Mouse (Mus musculus) layer of hippocampus, postnatal 14 days (tissue): ENCODE data around the gene Ect2l. TPM values are rescaled to one million over a fixed set of nuclear protein-coding genes. Genes with fewer than 3 reads are reported as not detected.
A peak's percentile ranks its signal among the peaks of the same experiment; 100 is the strongest.
"Not testable (repeated sequence)": the region's sequence is repeated elsewhere in the genome, so short reads cannot be mapped to it uniquely, and the experiment has no call there.

ENCODE experiments used
- DNase-seq, 2 experiments: peaks; one replicate each; pipeline ENCODE4 v3.0.0; 2021 to 2022; ENCODE audit warnings: low spot score in 2 of 2, mixed read lengths in 1 of 2
- total RNA-seq, 2 experiments: library from RNA; stranded (reverse); gene quantifications; 2 replicates each; pipeline ENCODE4 v1.2.3; 2021

Gene Ect2l
- total RNA-seq, 2 experiments from 2014 or later: 0.83 to 0.99 TPM

DNA sequence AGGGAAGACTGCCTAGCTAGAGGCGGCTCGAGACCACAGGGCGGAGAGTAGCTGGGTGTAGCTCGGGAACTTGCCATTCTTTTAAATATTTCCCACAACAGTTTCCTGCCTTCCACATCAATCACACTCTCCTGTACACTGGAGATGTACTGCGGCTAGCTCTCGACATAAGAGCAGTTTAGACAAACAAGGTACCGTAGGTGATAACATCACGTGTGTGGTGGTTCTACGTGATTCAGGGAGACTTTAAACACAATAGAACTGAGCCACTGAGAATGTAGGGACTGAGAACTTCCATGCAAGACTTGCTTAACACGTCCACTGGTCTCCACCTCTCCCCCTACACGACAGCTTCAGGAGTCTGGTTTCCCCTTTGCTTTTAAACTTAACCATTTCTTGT is 17.5 kb downstream of the Ect2l start:
- no peak for DNase-seq

DNA sequence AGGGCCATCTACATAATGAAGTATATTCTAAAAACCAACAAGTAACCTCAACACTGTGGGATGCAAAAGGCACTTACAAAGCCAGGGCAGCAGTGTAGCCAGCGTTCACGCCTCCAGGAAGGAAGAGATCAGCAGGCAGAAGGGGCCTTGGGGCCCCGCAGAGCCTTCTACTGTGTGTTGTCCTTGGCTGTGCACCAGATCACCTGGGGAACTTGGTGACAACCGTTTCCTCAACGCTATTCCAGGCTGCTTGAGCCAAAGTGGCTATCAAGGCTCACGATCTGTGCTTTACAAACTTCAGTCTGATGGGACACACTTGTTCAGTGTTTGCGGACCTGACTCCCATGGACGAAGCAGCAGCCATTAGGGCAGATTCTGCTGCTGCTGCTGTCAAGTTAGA is 19.0 kb downstream of the Ect2l start:
- DNase-seq: no peak

DNA sequence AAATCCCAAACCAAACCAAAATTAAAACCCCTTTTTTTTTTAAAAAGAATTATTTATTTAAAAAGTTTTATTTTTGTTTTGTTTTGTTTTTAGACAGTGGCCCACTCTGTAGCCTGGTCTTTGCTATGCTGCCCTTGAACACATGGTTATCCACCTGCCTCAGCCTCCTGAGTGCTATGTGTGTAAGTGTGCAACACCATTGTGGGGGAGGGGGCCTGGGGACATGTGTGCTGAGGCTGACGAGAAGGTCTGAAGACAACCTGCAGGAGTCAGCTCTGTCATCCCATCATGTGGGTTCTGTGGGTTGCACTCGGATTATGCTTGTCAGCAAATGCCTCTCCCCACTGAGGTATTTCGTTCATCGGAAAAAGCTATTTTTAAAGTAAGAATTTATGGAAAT is 21.2 kb downstream of the Ect2l start:
- DNase-seq: no peak

DNA sequence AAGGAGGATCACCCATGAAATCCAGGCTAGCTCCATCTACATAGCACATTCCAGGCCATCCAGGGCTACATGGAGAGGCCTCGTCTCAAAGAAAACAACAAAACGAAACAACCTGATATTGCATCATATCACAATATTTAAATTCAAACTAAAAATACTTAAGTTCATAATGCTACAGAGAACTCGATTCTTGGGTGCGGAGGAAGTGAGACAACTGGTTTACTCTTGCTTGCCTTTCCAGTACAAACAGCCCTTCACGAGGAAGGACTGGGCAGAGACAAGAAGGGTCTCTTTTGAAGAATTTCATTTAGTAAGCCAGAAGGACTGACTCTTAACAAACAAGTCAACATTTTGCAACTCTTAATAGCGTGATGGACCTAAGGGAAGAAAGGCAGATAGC is 22.1 kb downstream of the Ect2l start:
- DNase-seq: no peak

DNA sequence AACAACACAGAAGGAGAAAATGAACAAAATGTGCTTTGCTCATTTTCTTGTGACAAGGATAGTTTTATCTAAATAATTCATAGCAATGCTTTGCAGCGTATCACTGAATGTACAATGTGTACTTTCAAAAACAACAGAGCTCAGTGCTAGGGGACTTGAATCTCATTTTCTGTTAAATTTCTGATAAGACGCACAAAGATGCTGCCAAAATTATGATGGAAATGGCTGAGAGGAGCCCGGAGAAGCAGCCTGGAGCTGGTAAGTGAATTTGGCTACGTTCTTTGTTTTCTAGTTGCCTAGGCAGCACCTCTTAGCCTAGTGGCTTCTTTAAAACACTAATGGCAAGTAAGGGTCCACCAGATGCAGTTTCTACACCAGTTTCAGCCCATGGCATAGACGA is 28.4 kb downstream of the Ect2l start:
- DNase-seq: peak; percentile 21 to 49

DNA sequence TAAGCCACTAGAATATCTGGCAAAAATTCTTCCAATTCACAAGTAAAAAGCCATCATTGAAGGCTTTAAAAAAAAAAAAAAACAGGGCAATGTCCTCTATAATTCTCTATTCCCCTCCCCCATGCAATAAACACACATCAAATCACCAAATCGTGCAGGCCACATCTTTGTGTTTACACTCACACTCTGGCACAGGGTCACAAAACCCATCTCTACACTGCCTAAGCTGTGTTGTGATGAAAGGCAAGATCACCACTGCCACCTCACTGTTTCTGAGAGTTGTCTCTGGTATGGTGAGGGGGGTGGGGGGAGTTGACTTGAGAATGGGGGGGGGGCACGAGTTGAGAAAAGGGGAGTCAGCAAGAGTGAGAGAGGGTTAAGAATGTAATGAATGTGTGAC is 33.4 kb downstream of the Ect2l start:
- DNase-seq: no peak

DNA sequence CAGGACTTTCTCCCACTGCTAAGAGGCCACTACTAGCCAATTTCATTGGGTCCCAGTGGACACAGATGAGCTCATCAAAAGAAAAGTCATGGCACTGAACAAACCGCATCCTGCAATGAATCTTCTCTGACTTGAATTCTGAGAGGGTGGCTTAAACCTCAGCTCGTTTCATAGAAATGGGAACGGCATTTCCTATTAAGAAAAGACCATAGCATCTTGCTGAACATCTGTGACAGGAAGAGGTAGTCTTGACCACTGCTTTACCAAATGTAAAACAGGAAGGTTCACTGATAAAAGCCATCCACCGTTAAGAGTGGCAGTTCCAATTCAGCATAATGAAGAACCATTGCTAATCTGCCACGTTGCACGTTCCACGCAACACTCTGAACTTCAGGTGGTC is 34.0 kb downstream of the Ect2l start:
- no peak for DNase-seq

DNA sequence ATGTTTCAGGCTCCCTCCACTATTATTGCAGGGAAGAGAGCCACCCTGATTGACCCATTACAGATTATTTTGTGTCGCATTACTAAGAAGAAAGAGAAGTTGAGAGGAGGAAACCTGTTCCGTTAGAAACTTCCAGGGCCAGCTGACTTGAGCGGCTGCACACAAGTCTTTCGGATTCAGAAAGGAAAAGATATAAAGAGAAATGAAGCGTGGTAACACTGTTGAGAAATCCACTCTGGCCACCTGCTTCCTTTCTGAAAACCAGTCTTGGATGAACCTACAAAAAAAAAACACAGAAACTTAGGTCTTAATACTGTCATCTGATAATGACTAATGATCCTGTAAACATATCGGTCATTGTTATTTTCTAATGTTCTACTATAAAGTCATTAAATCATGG is 35.6 kb downstream of the Ect2l start:
- no peak for DNase-seq

DNA sequence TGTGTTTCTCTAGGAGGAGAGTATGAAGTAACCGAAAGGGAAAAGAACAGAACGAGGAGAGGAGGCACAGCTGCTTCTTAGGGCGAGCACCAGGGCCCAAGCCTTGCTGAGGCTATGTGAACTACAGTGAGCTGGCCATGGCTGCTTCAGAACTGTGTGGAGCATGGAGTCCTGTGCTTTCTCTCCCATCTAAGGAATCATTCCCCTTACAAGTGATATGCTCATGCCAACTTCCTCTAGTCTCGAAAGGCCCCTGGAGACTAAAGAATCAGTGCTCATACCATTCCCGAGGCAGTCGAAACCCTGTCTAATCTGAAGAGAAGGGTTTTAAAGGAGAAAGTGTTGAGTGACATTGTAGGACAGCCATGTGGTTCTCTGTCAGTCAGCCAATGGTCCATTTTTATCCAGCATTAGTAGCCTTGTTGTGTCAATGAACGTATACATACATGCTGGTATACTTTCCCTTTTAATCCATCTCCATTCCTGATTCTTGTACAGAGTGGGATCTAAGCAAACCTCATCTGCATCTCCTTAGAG is 48.2 kb downstream of the Ect2l start:
- no peak for DNase-seq

DNA sequence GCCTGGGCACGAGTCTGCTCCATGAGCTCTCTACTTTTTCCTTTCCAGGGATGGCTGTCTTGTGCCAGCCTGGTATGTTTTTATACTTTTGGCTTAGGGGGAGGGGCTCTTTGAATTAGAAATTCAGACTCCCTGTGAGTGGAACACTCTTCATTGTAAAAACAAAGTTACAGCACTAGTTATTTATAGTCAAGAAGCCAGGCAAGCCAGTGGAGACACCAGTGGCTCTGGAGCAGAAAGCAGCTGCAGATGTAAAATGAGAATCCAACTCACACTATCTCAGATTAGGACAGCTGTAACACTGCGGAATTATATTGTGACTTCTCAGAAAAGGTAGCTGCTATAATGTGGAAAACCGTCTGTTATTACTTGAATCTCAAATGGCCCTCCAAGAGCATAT is 63.5 kb downstream of the Ect2l start:
- no peak for DNase-seq

DNA sequence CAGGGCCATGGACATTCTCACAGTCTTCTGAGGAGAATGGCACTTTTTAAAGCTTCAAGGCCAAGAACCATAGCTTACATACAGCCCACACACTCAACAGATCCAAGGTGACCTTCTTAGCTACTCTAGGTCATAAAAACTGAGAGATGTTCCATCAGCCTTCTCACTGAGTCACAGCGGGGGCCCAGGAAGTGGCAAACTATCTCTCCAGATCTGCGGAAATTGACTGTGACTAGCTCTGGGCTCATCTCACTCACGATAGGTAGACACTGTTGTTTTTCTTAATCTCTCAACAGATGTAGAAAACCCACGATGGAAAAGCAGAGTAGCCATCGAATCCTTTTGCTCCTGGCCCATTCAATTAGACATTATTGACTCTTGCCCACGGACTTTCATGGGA is 68.5 kb downstream of the Ect2l start:
- DNase-seq: no peak

DNA sequence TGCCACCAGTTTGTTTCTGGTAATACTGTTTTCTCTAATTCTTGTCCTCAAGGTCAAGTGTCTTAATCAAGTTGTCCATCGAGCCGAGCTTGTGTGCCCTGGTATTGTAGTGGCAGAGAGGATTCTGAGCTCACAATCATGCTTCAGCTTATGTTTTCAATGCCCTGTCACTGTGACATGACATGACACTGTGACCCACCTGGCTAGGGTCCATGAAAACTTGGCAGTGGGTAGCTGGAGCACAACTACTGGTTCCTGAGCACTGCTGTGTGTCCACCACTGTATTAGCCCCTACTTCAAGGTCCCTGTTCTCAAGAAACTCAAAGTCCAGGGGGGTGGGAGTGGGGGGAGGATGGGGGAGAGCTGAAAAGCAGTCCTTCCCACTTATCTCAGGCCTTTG is 69.3 kb downstream of the Ect2l start:
- no peak for DNase-seq

DNA sequence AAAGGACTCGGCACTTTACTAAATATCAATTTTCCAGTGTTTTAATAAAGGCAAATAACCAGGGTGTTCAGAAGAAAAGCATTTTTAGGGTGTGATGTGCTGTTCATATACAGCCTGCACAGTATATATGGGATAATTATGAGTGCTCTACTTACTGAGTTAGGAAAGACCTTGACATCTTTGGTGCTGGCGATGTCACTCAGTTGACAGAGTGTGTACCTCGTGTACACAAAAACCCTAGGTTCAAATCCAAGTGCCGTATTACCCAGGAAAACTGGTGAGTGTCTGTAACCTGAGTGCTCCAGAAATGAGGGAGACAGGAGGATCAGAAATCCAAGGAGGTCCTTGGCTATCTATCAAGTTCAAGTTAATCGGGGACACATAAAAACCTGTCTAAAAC is 71.1 kb downstream of the Ect2l start:
- no peak for DNase-seq

DNA sequence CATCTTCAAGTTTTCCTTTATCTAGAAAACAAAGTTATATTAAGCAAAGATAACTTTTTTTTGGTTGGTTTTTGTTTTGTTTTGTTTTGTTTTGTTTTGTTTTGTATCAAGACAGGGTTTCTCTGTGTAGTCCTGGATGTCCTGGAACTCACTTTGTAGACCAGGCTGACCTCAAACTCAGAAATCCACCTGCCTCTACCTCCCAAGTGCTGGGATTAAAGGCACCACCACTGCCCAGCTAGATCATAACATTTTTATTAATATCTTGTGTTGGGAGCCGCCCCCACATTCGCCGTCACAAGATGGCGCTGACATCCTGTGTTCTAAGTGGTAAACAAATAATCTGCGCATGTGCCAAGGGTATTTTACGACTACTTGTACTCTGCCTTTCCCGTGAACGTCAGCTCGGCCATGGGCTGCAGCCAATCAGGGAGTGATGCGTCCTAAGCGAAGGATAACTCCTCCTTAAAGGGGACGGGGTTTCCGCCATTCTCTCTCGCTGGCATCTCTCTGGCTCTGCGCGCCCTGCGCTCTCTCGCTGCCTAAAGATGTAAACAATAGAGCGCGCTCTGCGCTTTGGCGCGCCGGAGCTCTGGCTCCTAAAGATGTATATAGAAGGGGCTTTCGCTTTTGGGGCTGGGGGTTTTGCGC is 71.7 kb downstream of the Ect2l start:
- DNase-seq: not testable (repeated sequence)

DNA sequence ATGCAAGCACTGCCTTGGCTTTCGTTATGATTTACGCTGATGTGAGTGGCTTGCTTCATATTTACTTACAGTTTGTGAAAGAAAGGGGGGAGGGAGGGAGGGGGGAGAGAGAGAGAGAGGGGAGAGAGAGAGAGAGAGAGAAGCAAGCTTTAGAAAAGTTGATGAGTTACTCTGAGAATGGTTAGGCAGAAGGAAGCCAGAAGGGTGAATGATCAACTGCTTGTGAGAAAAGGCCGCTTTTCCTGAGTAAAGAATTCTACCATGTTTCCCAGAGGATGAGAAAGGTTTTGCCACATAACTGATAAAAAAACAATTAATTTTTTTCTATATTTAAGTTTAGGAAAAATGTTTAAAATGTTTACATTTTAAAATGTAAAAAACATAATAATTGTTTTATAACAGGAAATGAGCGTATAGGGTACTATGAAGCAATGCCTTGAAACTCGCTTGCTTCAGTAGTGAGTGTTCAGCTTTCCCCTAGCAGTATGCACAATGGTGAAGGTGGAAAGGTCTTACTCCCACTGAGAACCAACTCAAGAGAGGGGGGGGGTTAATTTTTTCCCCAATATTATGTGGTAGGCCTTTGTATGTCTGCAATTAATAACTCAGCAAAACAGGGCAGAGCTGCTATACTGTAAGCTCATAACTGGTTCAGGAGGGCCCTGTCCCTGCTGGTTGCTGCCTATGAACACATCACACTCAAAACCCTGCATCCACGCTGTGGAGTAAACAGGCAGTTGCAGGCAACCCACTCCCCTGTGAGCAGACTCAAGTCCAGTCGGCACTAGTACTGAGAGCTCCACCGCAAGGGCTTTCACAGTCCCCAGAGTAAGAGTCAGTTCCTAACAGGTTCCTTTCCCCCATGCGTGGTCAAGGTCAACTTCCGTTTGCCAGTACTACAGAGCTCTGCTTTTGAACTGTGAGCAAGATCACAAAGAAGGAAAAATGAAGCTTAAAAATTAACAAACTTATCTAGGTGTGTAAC is 78.7 kb downstream of the Ect2l start:
- no peak for DNase-seq

DNA sequence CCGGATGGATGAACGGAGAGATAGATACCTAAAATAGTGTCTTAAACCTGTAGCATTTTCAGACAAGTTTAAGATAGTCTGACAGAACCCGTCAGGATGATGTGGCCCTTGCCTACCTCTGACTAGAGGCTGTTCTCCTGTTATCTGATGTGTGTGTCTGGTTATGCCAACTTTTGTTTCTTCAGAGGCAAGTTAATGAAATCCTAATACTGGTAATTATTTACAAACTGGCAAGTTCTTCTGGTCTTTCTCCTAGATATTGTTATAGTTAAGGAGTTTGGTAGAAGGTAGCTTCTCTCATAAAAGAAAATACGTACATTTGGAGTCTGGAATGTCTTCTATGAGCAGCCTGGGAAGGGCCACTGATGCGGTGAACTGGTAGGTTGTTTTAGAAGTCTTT is 80.4 kb downstream of the Ect2l start:
- DNase-seq: no peak

DNA sequence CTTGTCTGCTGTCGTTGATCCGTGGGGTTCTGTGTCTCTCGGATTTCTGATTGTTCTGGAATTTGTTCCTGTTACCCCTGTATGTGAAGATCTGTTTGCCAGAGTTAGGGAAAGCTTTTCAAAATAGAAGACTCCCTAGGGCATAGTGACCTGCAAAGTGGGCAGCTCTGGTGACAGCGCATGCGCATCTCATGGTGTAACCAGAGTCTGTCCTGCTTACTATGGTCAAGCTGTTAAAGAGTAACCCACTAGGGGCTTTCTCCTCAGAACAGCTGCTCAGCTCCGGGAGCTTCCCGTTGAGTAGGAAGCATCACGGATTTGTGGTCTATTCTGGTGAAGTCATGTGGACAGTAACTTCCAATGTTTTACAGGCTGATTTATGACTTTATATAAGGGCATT is 92.4 kb downstream of the Ect2l start:
- DNase-seq: no peak

DNA sequence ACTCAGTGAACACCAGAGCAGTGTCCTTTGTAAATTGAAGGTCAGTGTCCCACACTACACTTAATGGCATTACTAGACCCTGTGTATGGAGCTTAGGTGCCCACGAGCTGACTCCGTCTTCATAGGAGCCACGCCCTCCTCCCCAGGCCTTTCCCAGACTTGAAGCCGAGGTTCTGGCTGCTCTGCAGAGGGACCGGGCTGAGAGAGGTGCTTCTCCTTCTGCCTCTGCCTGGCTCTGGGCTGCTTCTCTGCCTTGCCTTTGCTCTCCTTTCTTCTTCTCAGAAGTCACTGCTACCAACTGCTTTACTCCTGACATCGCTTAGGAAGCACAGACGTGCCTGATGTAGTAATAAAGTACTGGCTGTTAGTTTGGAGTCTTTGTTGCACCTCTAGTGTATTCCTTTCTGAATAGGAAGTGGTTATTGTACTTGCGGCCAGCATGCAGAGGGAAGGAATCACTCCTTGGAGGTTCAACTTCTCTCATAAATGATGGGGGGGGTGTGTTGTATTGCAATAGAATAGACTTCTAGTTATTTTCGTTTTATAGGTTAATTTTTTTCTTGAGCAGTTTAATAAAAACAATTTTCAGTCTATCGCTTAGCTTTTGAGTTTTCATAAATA is 97.1 kb downstream of the Ect2l start:
- DNase-seq: no peak

DNA sequence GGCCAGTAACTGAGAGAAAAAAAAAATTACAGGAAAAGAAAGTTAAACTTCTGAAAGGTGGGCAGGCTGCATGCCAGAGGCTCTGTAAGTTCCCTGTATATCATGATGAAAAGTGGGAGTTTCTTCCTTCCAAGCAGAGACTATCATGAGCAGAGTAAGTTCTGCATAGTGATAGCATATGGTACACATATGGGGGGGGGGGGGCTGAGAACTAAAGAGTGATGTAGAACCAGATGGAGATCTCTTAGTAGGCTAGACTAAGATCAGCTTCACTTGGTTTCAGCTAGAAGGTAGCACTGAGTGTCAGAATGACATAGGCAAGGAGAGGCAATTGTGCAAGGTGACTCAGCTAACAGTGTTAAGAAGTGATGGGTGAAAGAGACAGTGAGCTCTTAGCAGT is 99.8 kb downstream of the Ect2l start:
- DNase-seq: no peak

DNA sequence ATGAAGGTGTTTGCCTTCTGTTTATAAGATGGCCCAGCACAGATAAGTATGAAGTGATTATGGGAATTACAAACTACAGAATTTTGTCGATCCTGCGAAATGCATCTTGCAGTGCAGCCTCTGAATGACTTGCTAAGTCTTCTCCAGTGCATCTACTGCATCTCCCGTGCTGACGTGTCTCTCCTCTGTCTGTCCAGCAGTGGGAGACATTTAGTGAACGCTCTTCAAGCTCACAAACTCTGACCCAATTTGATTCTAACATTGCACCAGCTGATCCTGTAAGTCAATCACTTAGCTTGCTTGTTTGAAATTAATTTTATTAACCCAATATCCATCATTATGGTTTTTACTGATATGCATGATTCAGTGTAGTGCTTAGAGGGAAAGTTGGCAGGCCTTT is 103.2 kb downstream of the Ect2l start:
- peak in 1 of 2 experiments; percentile 9 for DNase-seq

DNA sequence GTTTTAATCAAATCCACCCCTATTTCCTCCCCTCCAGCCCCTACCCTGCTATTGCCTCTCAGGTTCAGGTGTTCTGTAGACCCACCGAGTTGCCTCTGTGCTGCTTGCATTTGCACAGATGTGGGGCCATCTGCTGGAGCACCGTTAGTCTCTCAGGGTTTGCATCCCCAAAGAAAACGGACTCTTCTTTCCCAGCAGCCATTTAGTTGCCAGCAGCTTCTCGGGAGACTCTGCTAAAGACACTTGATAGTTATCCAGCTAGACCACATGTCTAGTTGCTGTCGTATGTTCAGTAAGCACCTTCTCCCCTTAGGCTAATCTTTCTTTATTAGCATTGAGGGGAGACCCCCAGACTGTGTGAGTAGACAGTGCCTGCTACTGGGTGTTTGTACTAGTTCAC is 108.5 kb downstream of the Ect2l start:
- DNase-seq: peak in 1 of 2 experiments; percentile 13

DNA sequence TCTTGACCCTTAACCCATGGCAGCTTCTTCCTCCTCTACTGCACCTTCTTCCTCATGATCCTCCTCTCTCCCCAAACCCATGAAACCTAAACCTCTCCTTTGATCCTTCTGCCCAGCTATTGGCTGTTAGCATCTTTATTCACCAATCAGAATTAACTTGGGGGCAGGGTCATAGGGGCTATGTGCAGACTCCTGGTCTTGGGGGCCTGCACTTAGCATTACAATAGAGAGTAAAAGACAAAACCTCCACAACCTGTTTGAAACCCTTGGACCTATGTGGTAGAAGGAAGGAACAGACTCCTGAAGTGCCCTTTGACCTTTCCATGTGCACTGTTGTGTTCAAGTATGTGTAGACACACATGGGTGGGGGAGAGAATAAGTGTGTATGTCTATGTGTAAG is 120.0 kb downstream of the Ect2l start:
- no peak for DNase-seq
